Mouse (Mus musculus) lung, postnatal 0 days (tissue): ENCODE data around the gene Olfr520.

Experiments
- CTCF ChIP-seq: IDR thresholded peaks from 2 replicates; pipeline ENCODE4 v1.5.1; 2016; ENCODE audit warnings: antibody characterized with exemption, mild to moderate bottlenecking
- EP300 ChIP-seq: IDR thresholded peaks from 2 replicates; pipeline ENCODE4 v1.6.1; 2016; ENCODE audit warnings: antibody characterized with exemption, mild to moderate bottlenecking, control low read depth

DNA sequence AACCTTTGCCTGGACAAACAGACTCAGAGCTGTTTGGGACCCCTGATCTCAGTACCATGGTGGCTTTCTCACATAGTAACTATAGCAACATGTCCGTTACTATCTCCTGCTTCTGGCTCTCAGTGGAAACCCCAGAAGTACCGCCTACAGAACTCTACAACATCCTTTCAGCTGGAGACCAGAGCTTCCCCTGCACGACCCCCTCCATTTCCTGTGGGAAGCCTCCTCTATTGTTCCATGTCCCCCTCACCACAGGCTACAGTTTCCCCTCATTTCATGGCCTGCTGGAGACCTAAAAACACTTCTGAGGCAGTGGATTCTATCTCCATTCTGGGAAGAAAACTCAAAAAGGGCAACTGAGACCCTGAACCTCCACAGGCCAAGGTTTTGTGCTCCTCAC lies 37.7 kb upstream of the Olfr520 start:
- no peak for TF ChIP-seq EP300
- TF ChIP-seq CTCF: no peak
